Mouse (Mus musculus) monocyte, adult 5-6 weeks (primary cell): ENCODE data around the gene Mrpl16. TPM values are rescaled to one million over a fixed set of nuclear protein-coding genes. Genes with fewer than 3 reads are reported as not detected.

Experiments used
- ATAC-seq: fragments of 153-309, 156-312 bp; replicated peaks from 2 replicates; pipeline ENCODE4 v1.8.0; 2017; ENCODE audit warnings: mild to moderate bottlenecking; ENCODE audit not compliant: low TSS enrichment, insufficient number of reproducible peaks, severe bottlenecking, poor library complexity, low FRiP score
- total RNA-seq: library from RNA; stranded (forward); fragments of 200-1000, 200-491, 200-594 nt; gene quantifications from 3 replicates; pipeline ENCODE4 v1.2.3, GENCODE M21; 2017

The Mrpl16 gene
- total RNA-seq, result 28.5 to 49.0 TPM (median 45.7 TPM) in 3 replicates

- peak; percentile 71 for ATAC-seq
Observed at GRCm38 (mm10) chr19:11770205-11770892, at the start of gene Mrpl16. Mrpl16 (plus strand) TSS chr19:11770391.

- ATAC-seq, result no peak
Observed at GRCm38 (mm10) chr19:11723870-11724269, 46.3 kb upstream of the Mrpl16 start.

GRCm38 (mm10) chr19:11724275-11724674 lies 45.9 kb upstream of the Mrpl16 start:
- no peak for ATAC-seq

GRCm38 (mm10) chr19:11725915-11726314 lies 44.3 kb upstream of the Mrpl16 start:
- no peak for ATAC-seq

GRCm38 (mm10) chr19:11727304-11727703 lies 42.9 kb upstream of the Mrpl16 start:
- no peak for ATAC-seq

- ATAC-seq, result no peak
Observed at GRCm38 (mm10) chr19:11730278-11730677, 39.9 kb upstream of the Mrpl16 start.

- ATAC-seq, result no peak
Observed at GRCm38 (mm10) chr19:11736455-11736854, 33.7 kb upstream of the Mrpl16 start.

- no peak for ATAC-seq
Observed at GRCm38 (mm10) chr19:11745680-11746079, 24.5 kb upstream of the Mrpl16 start.

- no peak for ATAC-seq
Observed at GRCm38 (mm10) chr19:11747298-11747697, 22.9 kb upstream of the Mrpl16 start, which contains the start of gene Gif. Gif (plus strand) TSS chr19:11747554.

GRCm38 (mm10) chr19:11765059-11765458 lies 5.1 kb upstream of the Mrpl16 start:
- ATAC-seq, result no peak

- peak; percentile 62 for ATAC-seq
Observed at GRCm38 (mm10) chr19:11766413-11766812, 3.8 kb upstream of the Mrpl16 start.

GRCm38 (mm10) chr19:11768163-11768562 lies 2.0 kb upstream of the Mrpl16 start:
- peak; percentile 46; the same call in 1 of the 2 replicates for ATAC-seq

- no peak for ATAC-seq
Observed at GRCm38 (mm10) chr19:11769257-11769920, 802 bp upstream of the Mrpl16 start.

GRCm38 (mm10) chr19:11777191-11777865 lies 7.1 kb downstream of the Mrpl16 start:
- peak; percentile 64; the same call in 1 of the 2 replicates for ATAC-seq

- ATAC-seq, result no peak
Observed at GRCm38 (mm10) chr19:11785409-11786154, 15.4 kb downstream of the Mrpl16 start.

GRCm38 (mm10) chr19:11787826-11788225 lies 17.6 kb downstream of the Mrpl16 start:
- no peak for ATAC-seq

GRCm38 (mm10) chr19:11788876-11789275 lies 18.7 kb downstream of the Mrpl16 start:
- no peak for ATAC-seq

GRCm38 (mm10) chr19:11791825-11792224 lies 21.6 kb downstream of the Mrpl16 start:
- ATAC-seq, result no peak
